Mouse (Mus musculus) spleen, adult 2 months (tissue): ENCODE results near the gene Fam241a. TPM values are rescaled to one million over a fixed set of nuclear protein-coding genes. Genes with fewer than 3 reads are reported as not detected.

Experiments used
- DNase-seq, 2 experiments: peaks; one replicate each; pipeline versions ENCODE4 v3.0.0 to v3.0.0-alpha.2; 2012 to 2021; ENCODE audit warnings: low spot score in 2 of 2, low read depth in 1 of 2
- H3K27ac ChIP-seq: fragments of 200-500 bp; 2 replicates; pipeline ENCODE4 v1.5.1; 2012; ENCODE audit warnings: low read length, inconsistent platforms; ENCODE audit not compliant: insufficient read depth
- H3K27me3 ChIP-seq: fragments of 200-500 bp; 2 replicates; pipeline ENCODE4 v1.6.1; 2012; ENCODE audit warnings: mild to moderate bottlenecking, moderate library complexity, low read length, inconsistent platforms; ENCODE audit not compliant: control insufficient read depth, insufficient read depth
- H3K36me3 ChIP-seq: fragments of 200-500 bp; 2 replicates; pipeline ENCODE4 v1.6.1; 2012; ENCODE audit warnings: mild to moderate bottlenecking, low read length, inconsistent platforms; ENCODE audit not compliant: control insufficient read depth, insufficient read depth
- H3K4me1 ChIP-seq: fragments of 200-500 bp; 2 replicates; pipeline ENCODE4 v1.6.1; 2011; ENCODE audit warnings: inconsistent platforms; ENCODE audit not compliant: control insufficient read depth, insufficient read depth, insufficient read length
- H3K4me3 ChIP-seq: fragments of 200-500 bp; 2 replicates; pipeline ENCODE4 v1.5.1; 2011; ENCODE audit warnings: mild to moderate bottlenecking, inconsistent platforms; ENCODE audit not compliant: insufficient read depth, insufficient read length; ENCODE audit errors: extremely low read depth
- CTCF ChIP-seq: fragments of 200-500 bp; IDR thresholded peaks from 2 replicates; pipeline ENCODE4 v1.5.1; 2011; ENCODE audit warnings: mild to moderate bottlenecking, inconsistent platforms; ENCODE audit not compliant: insufficient read depth, insufficient read length, insufficient replicate concordance; ENCODE audit errors: extremely low read depth
- POLR2A ChIP-seq: fragments of 200-500 bp; IDR thresholded peaks from 2 replicates; pipeline ENCODE4 v1.6.1; 2011; ENCODE audit warnings: low read depth, low read length, inconsistent platforms
- WGBS: fragments of 180-500 bp; shearing (Covaris S2); methylation state at CpG from one replicate; pipeline ENCODE4 v1.1.7; 2018; 5-methylcytosine and 5-hydroxymethylcytosine counted together
- polyA plus RNA-seq: library from polyadenylated mRNA; depleted of rRNA; stranded (reverse); fragments of >200 nt; gene quantifications from 2 replicates; pipeline ENCODE4 v1.2.3, GENCODE M21; 2012; rRNA removed

Fam241a gene
- 4.3 and 6.0 TPM in 2 replicates for polyA plus RNA-seq

GRCm38 (mm10) chr3:127895792-127896541 is at the start of gene Fam241a:
Fam241a (minus strand) TSS chr3:127896324.
- peak; percentile 65 to 82 for DNase-seq
- TF ChIP-seq POLR2A (no peak), CTCF (no peak)
- peaks cover 2% of the 10 kb centered on the region for H3K4me1 ChIP-seq
- H3K27me3 ChIP-seq = 0 out of 2 replicates have a peak, but pooled peaks cover 2% of the 10 kb centered on the region
- peak within 1 kb of the TSS; percentile 99 for H3K4me3 ChIP-seq
- 1% methylated on average over 89 of the region's 94 CpGs for whole genome bisulfite sequencing
- H3K27ac ChIP-seq = peak within 1 kb of the TSS; percentile 85
- H3K36me3 ChIP-seq = no peaks in the 10 kb centered on the region

- no peaks in the 10 kb centered on the region for H3K36me3 ChIP-seq
- no peaks in the 10 kb centered on the region for H3K4me1 ChIP-seq
- H3K4me3 ChIP-seq = no peak overlapping the region
- no peaks in the 10 kb centered on the region for H3K27me3 ChIP-seq
- TF ChIP-seq CTCF (no peak), POLR2A (no peak)
- no peak overlapping the region for H3K27ac ChIP-seq
- no peak for DNase-seq
- 79% methylated on average over 11 of the region's 11 CpGs for WGBS
These were observed 36.3 kb upstream of the Fam241a start for GRCm38 (mm10) chr3:127932453-127932852.

- H3K27ac ChIP-seq = 0 out of 2 replicates have a peak overlapping the region, but pooled peaks have one; percentile 24
- H3K4me3 ChIP-seq = no peak overlapping the region
- DNase-seq = no peak
- H3K4me1 ChIP-seq = no peaks in the 10 kb centered on the region
- no peaks in the 10 kb centered on the region for H3K27me3 ChIP-seq
- WGBS = 80% methylated on average over 9 of the region's 9 CpGs
- no peak for TF ChIP-seq CTCF
- no peak for TF ChIP-seq POLR2A
- H3K36me3 ChIP-seq = no peaks in the 10 kb centered on the region
These were observed 34.3 kb upstream of the Fam241a start for GRCm38 (mm10) chr3:127930326-127931012.

- TF ChIP-seq POLR2A (no peak), CTCF (no peak)
- H3K4me3 ChIP-seq = no peak overlapping the region
- no peaks in the 10 kb centered on the region for H3K36me3 ChIP-seq
- no peak overlapping the region; the same call in 1 of the 2 replicates for H3K27ac ChIP-seq
- H3K27me3 ChIP-seq = no peaks in the 10 kb centered on the region
- 82% methylated on average over 9 of the region's 9 CpGs for WGBS
- DNase-seq = no peak
- H3K4me1 ChIP-seq = no peaks in the 10 kb centered on the region
These were observed 33.8 kb upstream of the Fam241a start for GRCm38 (mm10) chr3:127929921-127930320.

- DNase-seq = no peak
- Histone ChIP-seq H3K27me3 (no peaks in the 10 kb centered on the region), H3K36me3 (no peaks in the 10 kb centered on the region), H3K27ac (no peak overlapping the region), H3K4me1 (no peaks in the 10 kb centered on the region; the same call in 1 of the 2 replicates), H3K4me3 (no peak overlapping the region)
- TF ChIP-seq POLR2A = no peak
- no peak for TF ChIP-seq CTCF
- 37% methylated on average over 9 of the region's 9 CpGs for WGBS
These were observed 30.6 kb upstream of the Fam241a start for GRCm38 (mm10) chr3:127926635-127927183.

GRCm38 (mm10) chr3:127924464-127924863 is 28.3 kb upstream of the Fam241a start:
- H3K27ac ChIP-seq = no peak overlapping the region
- no peak for DNase-seq
- H3K27me3 ChIP-seq = no peaks in the 10 kb centered on the region
- no peaks in the 10 kb centered on the region; the same call in 1 of the 2 replicates for H3K4me1 ChIP-seq
- no peaks in the 10 kb centered on the region for H3K36me3 ChIP-seq
- TF ChIP-seq CTCF = no peak
- TF ChIP-seq POLR2A = no peak
- no peak overlapping the region for H3K4me3 ChIP-seq
- WGBS = 24% methylated on average over 2 of the region's 2 CpGs

- 21% methylated on average over 2 of the region's 2 CpGs for WGBS
- Histone ChIP-seq H3K27ac (no peak overlapping the region), H3K36me3 (no peaks in the 10 kb centered on the region), H3K4me3 (no peak overlapping the region), H3K27me3 (no peaks in the 10 kb centered on the region), H3K4me1 (no peaks in the 10 kb centered on the region; the same call in 1 of the 2 replicates)
- no peak for TF ChIP-seq POLR2A
- no peak for TF ChIP-seq CTCF
- DNase-seq = no peak
These were observed 27.1 kb upstream of the Fam241a start for GRCm38 (mm10) chr3:127923183-127923582.
